Mouse (Mus musculus) embryonic facial prominence, embryonic 11.5 days (tissue): ENCODE measurements at regions not wholly inside any gene's neighbourhood (a gene's known extent, or its start where the extent isn't known, plus 50 kb on each side); places are given as distances from the start of the nearest gene placed in this dataset.

Source experiments
- ATAC-seq: fragments of 200-750 bp; cut with Nextera tagmentation; replicated peaks from 2 replicates; pipeline ENCODE4 v1.8.0; 2017; ENCODE audit warnings: low read depth; ENCODE audit not compliant: insufficient number of reproducible peaks, low FRiP score, low TSS enrichment
- DNase-seq: peaks from one replicate; pipeline ENCODE4 v3.0.0-alpha.2; 2015; ENCODE audit warnings: low spot score
- H3K27ac ChIP-seq: fragments of 300-500 bp; sonication (generic); replicated peaks from 2 replicates; pipeline ENCODE4 v1.5.1; 2014; ENCODE audit warnings: mild to moderate bottlenecking, low read depth, low read length, control low read depth
- H3K27me3 ChIP-seq: fragments of 300-500 bp; sonication (generic); 2 replicates; pipeline ENCODE4 v1.6.1; 2014; ENCODE audit warnings: mild to moderate bottlenecking, low read length, moderate library complexity, mixed read lengths; ENCODE audit not compliant: control insufficient read depth, insufficient read depth
- H3K36me3 ChIP-seq: fragments of 300-500 bp; sonication (generic); replicated peaks from 2 replicates; pipeline ENCODE4 v1.6.1; 2014; ENCODE audit warnings: low read depth, mild to moderate bottlenecking, low read length, moderate library complexity, mixed read lengths; ENCODE audit not compliant: control insufficient read depth, insufficient read depth
- H3K4me1 ChIP-seq: fragments of 300-500 bp; sonication (generic); 2 replicates; pipeline ENCODE4 v1.6.1; 2014; ENCODE audit warnings: low read length, mixed read lengths; ENCODE audit not compliant: control insufficient read depth, insufficient read depth
- H3K4me2 ChIP-seq: fragments of 300-500 bp; sonication (generic); 2 replicates; pipeline ENCODE4 v1.6.1; 2014; ENCODE audit warnings: low read depth, mild to moderate bottlenecking, control low read depth, low read length, moderate library complexity
- H3K4me3 ChIP-seq: fragments of 300-500 bp; sonication (generic); 2 replicates; pipeline ENCODE4 v1.5.1; 2014; ENCODE audit warnings: low read depth, low read length, control low read depth
- H3K9ac ChIP-seq: fragments of 300-500 bp; sonication (generic); replicated peaks from 2 replicates; pipeline ENCODE4 v1.6.1; 2014; ENCODE audit warnings: mild to moderate bottlenecking, control low read depth, low read length
- H3K9me3 ChIP-seq: fragments of 300-500 bp; sonication (generic); replicated peaks from 2 replicates; pipeline ENCODE4 v1.6.1; 2016; ENCODE audit warnings: mild to moderate bottlenecking, low read length, inconsistent platforms, mixed read lengths; ENCODE audit not compliant: control insufficient read depth
- WGBS: fragments of 180-500 bp; shearing (Covaris S2); extraction: QIAGEN DNeasy Blood & Tissue Kit; methylation state at CpG from one replicate; pipeline ENCODE4 v1.1.7; 2014; 5-methylcytosine and 5-hydroxymethylcytosine counted together

DNA sequence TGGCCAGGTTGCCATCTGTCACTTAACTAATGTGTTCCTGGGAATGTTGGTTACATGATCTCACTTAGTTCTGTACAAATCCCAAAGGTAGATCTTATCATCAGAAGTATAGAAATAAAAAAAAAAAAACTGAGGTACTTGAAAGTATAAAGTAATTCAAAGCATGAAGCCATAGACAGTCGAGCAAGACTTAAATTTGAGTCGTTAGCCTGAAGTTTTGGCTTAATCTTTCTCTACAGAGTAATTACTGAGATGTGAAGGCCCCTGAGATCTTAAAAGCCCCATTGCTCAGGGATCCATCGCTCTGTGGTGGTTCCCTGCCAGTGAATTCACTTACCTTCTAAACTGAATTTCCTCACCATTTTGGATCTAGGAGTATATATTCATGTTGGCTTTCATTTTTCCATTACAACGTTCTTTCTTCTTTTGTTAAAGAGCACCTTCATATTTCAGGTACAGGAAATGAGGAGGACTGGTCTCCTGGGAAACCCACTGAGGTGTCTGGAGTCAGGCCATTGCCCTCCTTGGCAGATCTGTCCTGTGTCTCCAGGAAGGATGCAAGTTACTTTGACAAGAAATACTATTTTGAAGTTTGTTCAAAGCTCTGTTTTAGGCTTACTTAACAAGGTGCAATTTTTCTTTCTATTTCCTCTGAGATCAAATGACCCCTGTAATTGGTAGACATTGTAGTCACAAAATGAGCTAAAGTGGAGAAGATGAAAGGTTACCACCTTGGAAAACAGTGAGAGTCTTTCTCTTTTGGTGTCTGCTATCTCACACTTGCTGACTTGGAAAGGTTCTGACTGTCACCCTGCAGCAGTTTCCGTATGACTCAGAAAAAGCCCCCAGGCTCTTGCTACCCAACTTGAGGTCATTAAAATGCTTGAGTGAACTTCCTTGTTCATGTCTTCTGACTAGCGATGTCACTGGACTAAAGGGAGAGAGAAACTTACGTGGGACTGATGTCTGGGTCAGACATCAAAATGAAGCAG lies 180.5 kb upstream of the Zc3h12c start:
- Histone ChIP-seq H3K36me3 (no peaks in the 10 kb centered on the region), H3K27ac (no peak overlapping the region), H3K9me3 (no peaks in the 10 kb centered on the region), H3K4me2 (no peak overlapping the region), H3K4me1 (no peaks in the 10 kb centered on the region), H3K4me3 (no peak overlapping the region), H3K9ac (no peak overlapping the region), H3K27me3 (no peaks in the 10 kb centered on the region)
- no peak for DNase-seq
- no peak for ATAC-seq
- WGBS = 71% methylated on average over 7 of the region's 7 CpGs

DNA sequence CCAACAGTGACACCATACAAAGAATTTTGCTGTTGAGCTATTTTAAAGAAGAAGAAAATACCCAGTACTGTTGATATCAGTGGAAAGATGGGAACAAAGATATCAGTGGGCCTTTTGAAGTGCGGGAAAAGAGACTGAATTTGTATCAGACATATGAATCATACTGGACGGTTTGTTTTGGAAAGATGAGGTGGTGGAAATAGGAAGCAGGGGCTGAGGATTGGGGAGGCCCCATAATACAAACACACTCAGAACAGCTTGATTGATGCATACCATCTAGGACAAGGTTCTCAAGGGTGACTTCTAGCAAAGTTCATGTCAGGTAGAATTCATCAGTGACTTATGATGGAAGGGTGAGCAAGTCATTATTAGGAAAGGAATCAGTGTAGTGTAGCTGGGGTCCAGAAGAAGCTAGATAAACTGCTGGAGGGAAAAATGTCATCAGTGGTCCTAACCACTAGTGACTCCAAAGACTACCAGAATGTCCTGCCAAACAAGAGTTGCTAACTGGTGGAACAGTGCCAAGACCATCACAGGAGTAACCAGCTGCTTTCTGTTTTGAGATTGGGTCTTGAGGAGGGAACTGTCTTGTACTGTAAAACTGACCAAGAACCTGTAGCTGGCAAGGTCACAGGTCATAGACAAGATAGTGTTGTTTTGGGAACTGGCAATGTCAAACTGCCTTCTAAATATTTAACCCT lies 176.0 kb upstream of the Zc3h12c start:
- ATAC-seq = no peak
- Histone ChIP-seq H3K4me2 (no peak overlapping the region), H3K9me3 (no peaks in the 10 kb centered on the region), H3K4me1 (no peaks in the 10 kb centered on the region), H3K36me3 (no peaks in the 10 kb centered on the region), H3K27ac (no peak overlapping the region), H3K9ac (no peak overlapping the region), H3K27me3 (no peaks in the 10 kb centered on the region), H3K4me3 (no peak overlapping the region)
- WGBS = 75% methylated on average over 2 of the region's 2 CpGs
- DNase-seq = no peak

DNA sequence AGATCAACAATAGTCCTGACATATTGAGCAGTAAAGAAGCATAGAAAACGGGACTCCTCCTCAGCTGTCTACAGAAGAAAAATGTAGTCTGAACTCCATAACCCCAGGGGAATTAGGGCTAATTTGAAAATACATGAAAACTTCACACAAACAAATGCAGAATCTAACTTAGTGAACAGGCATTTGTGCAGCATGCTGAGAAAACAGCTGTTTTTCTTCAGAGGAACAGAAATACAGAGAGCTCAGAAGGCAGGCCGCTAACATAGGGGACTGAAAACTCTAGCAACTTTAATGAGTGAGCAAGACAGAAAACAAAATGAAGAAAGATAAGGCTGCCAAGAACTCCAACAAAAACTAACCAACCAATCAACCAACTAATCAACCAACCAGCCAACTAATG lies 172.7 kb upstream of the Zc3h12c start:
- no peaks in the 10 kb centered on the region for H3K9me3 ChIP-seq
- H3K9ac ChIP-seq = no peak overlapping the region
- 78% methylated on average over 2 of the region's 2 CpGs for WGBS
- no peak overlapping the region for H3K4me2 ChIP-seq
- DNase-seq (no peak), ATAC-seq (no peak)
- no peaks in the 10 kb centered on the region for H3K4me1 ChIP-seq
- no peaks in the 10 kb centered on the region for H3K27me3 ChIP-seq
- H3K4me3 ChIP-seq = no peak overlapping the region
- no peaks in the 10 kb centered on the region for H3K36me3 ChIP-seq
- H3K27ac ChIP-seq = no peak overlapping the region

- 73% methylated on average over 4 of the region's 4 CpGs for WGBS
- ATAC-seq = no peak
- Histone ChIP-seq H3K4me1 (no peaks in the 10 kb centered on the region), H3K9me3 (no peaks in the 10 kb centered on the region), H3K4me3 (no peak overlapping the region), H3K36me3 (no peaks in the 10 kb centered on the region), H3K4me2 (no peak overlapping the region), H3K27me3 (no peaks in the 10 kb centered on the region), H3K9ac (no peak overlapping the region), H3K27ac (no peak overlapping the region)
- DNase-seq = no peak
Observed at GRCm38 (mm10) chr9:52337786-52338322, 169.5 kb upstream of the Zc3h12c start.

DNA sequence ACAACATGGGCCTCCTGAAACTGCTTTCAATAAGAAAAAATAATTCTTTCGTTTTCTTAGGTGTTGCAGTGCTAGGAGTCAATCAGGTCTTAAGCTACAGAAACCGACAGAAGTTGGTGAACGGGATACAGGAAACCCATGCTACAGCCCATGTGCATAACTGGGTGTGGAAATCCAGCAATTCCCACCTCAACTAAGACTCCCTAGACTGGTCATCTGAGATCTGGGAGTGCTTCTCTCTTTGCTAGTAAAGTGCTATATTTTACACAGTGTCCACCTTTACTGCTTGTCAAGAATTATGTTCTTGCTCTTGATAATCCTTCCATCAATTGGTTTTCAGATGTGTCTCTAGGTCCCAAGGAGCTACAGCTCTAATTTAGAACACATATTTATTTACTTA lies 166.4 kb upstream of the Zc3h12c start:
- H3K36me3 ChIP-seq = no peaks in the 10 kb centered on the region
- H3K4me3 ChIP-seq = no peak overlapping the region
- H3K4me2 ChIP-seq = no peak overlapping the region
- DNase-seq = no peak
- no peaks in the 10 kb centered on the region for H3K9me3 ChIP-seq
- H3K9ac ChIP-seq = no peak overlapping the region
- H3K27ac ChIP-seq = no peak overlapping the region
- no peaks in the 10 kb centered on the region for H3K27me3 ChIP-seq
- no peak for ATAC-seq
- no peaks in the 10 kb centered on the region for H3K4me1 ChIP-seq
- 90% methylated on average over 3 of the region's 3 CpGs for WGBS

DNA sequence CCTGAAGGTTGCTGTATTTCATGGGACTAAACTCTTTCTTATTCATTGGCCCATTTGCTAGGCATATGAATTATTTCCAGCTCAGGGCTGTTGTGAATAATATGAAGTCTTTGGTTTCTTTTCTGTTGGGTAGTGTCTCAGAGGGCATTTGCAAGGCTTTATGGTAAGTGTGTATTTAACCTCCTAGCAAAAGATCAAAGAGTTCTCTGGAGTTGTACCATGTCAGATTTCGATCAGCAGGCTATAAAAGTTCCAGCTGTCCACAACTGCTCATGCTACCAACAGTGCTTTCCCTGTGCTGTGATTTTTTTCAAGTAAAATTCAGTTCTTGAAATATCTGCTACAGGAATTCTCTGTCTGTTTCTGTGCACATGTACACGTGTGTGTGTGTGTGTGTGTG lies 165.5 kb upstream of the Zc3h12c start:
- ATAC-seq = no peak
- Histone ChIP-seq H3K27me3 (no peaks in the 10 kb centered on the region), H3K4me2 (no peak overlapping the region), H3K27ac (no peak overlapping the region), H3K36me3 (no peaks in the 10 kb centered on the region), H3K9me3 (no peaks in the 10 kb centered on the region), H3K4me1 (no peaks in the 10 kb centered on the region), H3K4me3 (no peak overlapping the region), H3K9ac (no peak overlapping the region)
- no peak for DNase-seq
- 44% methylated on average over 2 of the region's 2 CpGs for WGBS

DNA sequence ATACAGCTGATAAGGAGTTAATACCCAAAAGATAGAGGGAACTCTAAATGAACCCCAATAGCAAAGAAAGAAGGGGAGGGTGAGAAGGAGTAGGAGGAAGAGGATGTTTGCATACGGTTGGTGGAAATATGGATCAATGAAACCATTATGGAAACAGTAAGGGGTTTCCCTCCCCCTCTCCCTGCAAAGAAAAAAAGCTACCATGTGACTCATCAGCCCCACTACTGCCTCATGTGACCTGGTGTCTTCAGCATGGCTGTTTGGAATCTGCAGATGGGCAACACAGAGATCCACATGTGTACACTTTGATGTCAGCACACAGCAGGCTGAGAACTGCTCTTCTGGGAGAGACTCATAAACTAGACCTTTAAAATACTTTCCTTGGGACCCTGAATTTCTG lies 163.4 kb upstream of the Zc3h12c start:
- H3K27ac ChIP-seq = no peak overlapping the region
- H3K9me3 ChIP-seq = no peaks in the 10 kb centered on the region
- no peak overlapping the region for H3K4me3 ChIP-seq
- H3K4me2 ChIP-seq = no peak overlapping the region
- ATAC-seq (no peak), DNase-seq (no peak)
- H3K36me3 ChIP-seq = no peaks in the 10 kb centered on the region
- H3K27me3 ChIP-seq = no peaks in the 10 kb centered on the region
- H3K4me1 ChIP-seq = no peaks in the 10 kb centered on the region
- H3K9ac ChIP-seq = no peak overlapping the region
- WGBS = 62% methylated on average over 1 of the region's 1 CpGs

DNA sequence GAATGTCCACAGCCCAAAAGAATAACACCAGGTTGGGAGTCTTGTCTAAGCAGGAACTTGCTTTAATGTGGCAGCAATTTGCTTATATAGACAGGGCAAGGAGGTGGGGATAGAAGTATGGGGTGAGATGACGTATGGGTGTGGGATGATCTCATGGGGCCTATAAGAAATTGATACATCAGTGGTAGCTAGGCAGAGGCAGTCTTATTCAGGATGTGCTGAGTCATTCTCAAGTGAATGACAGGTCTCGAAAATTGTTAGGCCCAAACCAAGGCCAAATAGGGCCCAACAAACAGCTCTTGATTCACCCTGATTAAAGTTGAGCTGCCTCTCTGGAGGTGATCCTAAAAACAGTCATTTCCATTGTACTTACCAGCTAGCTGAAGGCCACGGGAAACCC lies 162.3 kb upstream of the Zc3h12c start:
- WGBS = 70% methylated on average over 3 of the region's 3 CpGs
- DNase-seq = no peak
- H3K4me2 ChIP-seq = no peak overlapping the region
- H3K27me3 ChIP-seq = no peaks in the 10 kb centered on the region
- no peaks in the 10 kb centered on the region for H3K9me3 ChIP-seq
- no peak overlapping the region for H3K27ac ChIP-seq
- H3K4me3 ChIP-seq = no peak overlapping the region
- ATAC-seq = no peak
- no peaks in the 10 kb centered on the region for H3K36me3 ChIP-seq
- H3K9ac ChIP-seq = no peak overlapping the region
- H3K4me1 ChIP-seq = no peaks in the 10 kb centered on the region
